Mouse (Mus musculus): ENCODE measurements around the gene Tmem8.

Gene Tmem8

DNA sequence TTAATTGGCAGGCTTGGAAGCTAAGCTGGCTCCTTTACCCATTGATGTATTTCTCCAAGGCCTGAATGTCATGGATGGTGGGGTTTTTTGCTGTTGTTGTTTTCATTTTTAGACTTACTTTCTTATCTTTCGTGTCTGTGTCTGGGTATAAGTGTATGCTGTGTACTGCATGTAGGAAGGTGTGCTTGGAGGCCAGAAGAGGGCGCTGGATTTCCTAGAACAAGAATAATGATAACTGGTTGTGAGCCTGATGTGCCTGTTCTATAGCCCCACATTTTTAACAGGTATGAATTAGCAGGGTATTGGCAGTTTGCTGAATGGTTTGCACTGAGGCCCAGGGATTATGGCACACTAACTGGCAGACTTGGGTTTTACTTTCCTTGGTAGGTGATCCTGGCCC, 36.0 kb downstream of the Tmem8 start:
- DNase-seq = no peak

DNA sequence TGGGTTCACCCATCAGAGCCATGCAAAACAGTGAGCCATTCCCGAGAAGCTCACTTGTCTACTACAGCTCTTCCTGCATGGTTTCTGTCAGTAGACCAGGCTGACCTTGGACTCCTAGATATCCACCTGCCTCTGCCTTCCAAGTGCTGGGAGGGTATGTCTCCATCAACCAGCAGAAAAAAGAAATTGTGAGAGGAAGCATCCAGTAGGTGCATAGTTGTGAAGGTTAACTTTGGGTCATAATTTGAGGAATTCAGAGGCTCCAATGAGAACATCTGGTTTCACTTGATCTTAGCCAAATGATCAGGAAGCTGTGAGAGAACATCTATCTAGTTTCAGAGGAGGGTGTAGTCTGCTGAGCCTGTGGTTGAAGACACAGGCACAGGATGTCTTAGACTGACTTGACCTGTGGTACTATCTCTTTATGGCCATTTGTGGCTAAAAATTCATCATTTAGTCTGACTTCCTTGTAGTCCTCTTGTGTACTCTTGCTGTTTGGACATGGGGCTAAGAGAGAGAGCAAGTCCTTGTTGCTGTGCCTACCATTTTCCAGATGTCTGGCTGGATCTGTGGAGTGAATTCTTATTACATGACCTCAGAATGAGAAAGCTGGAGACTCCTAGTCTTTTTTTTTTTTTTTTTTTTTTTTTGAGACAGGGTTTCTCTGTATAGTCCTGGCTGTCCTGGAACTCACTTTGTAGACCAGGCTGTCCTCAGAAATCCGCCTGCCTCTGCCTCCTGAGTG, 39.0 kb downstream of the Tmem8 start:
- DNase-seq = no peak

- no peak for DNase-seq
These were observed 49.6 kb downstream of the Tmem8 start for GRCm38 (mm10) chr17:26162736-26163135.

DNA sequence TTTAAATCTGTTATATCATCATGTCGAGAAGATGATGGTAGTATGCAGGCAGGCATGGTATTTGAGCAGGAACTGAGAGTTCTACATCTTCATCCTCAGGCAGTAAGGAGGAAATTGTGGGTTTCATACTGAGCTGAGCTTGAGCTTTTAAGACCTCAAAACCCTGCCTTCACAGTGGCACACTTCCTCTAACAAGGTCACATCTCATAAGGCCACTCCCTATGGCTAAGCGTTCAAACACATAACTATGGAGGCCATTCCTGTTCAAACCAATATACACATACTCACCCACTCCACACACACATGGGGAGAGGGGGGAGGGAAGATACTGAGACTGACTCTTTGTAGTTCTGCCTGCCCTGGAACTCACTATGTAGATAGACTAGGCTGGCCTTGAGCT, 54.9 kb downstream of the Tmem8 start:
- no peak for DNase-seq

Data from cerebellum, adult 18-20 months (tissue).